Mouse (Mus musculus): ENCODE measurements around the gene Slc22a16. TPM values are rescaled to one million over a fixed set of nuclear protein-coding genes. Genes with fewer than 3 reads are reported as not detected.

Slc22a16 gene
- total RNA-seq, 1 experiment, result not detected

- H3K9ac ChIP-seq (ENCODE audit: insufficient read depth, low read depth, low read length, poor library complexity, severe bottlenecking), result no peak overlapping the region
- TF ChIP-seq ZC3H11A (IDR thresholded peaks at IDR 0.05; ENCODE audit: borderline replicate concordance, low read depth, low read length) (no peak), CHD2 (IDR thresholded peaks at IDR 0.05; ENCODE audit: low read depth, low read length) (no peak), HCFC1 (IDR thresholded peaks at IDR 0.05; ENCODE audit: borderline replicate concordance, insufficient read depth, low read length) (no peak), MAFK (IDR thresholded peaks at IDR 0.05; ENCODE audit: insufficient read depth, low read depth, low read length) (no peak), ZNF384 (IDR thresholded peaks at IDR 0.05; ENCODE audit: low read depth, low read length) (no peak)
- in situ Hi-C loops (cut with MboI; ENCODE audit: low sequenced_read_pairs in 2 of 2, unreplicated experiment in 2 of 2), result no loop called here
- no peaks in the 10 kb centered on the region for H3K9me3 ChIP-seq (ENCODE audit: control insufficient read depth, insufficient read depth, low read depth, low read length)
- H3K36me3 ChIP-seq (ENCODE audit: control insufficient read depth, insufficient read depth, low read length, poor library complexity, severe bottlenecking), result no peaks in the 10 kb centered on the region
- no peak for DNase-seq (ENCODE audit: low read depth, low spot score)
- H3K4me1 ChIP-seq (ENCODE audit: control insufficient read depth in 2 of 2, insufficient read depth in 2 of 2, low read length in 2 of 2, poor library complexity in 1 of 2), result peaks cover 5 to 6% of the 10 kb centered on the region in 2 experiments
- no peak overlapping the region for H3K27ac ChIP-seq (ENCODE audit: insufficient read depth, low read depth, low read length, poor library complexity, severe bottlenecking)
- no peak overlapping the region for H3K4me3 ChIP-seq (ENCODE audit: insufficient read depth in 1 of 2, low read depth in 1 of 2, low read length in 2 of 2, poor library complexity in 1 of 2, severe bottlenecking in 1 of 2)
Observed at GRCm38 (mm10) chr10:40640406-40640805, 70.3 kb downstream of the Slc22a16 start.

- H3K36me3 ChIP-seq (ENCODE audit: control insufficient read depth, insufficient read depth, low read length, poor library complexity, severe bottlenecking), result no peaks in the 10 kb centered on the region
- TF ChIP-seq ZC3H11A (IDR thresholded peaks at IDR 0.05; ENCODE audit: borderline replicate concordance, low read depth, low read length), result no peak
- no peak for TF ChIP-seq CHD2 (IDR thresholded peaks at IDR 0.05; ENCODE audit: low read depth, low read length)
- no peak for TF ChIP-seq ZNF384 (IDR thresholded peaks at IDR 0.05; ENCODE audit: low read depth, low read length)
- TF ChIP-seq HCFC1 (IDR thresholded peaks at IDR 0.05; ENCODE audit: borderline replicate concordance, insufficient read depth, low read length), result no peak
- no peak for TF ChIP-seq MAFK (IDR thresholded peaks at IDR 0.05; ENCODE audit: insufficient read depth, low read depth, low read length)
- H3K27ac ChIP-seq (ENCODE audit: insufficient read depth, low read depth, low read length, poor library complexity, severe bottlenecking), result no peak overlapping the region
- no peak overlapping the region for H3K9ac ChIP-seq (ENCODE audit: insufficient read depth, low read depth, low read length, poor library complexity, severe bottlenecking)
- no peak for DNase-seq (ENCODE audit: low read depth, low spot score)
- no peaks in the 10 kb centered on the region for H3K9me3 ChIP-seq (ENCODE audit: control insufficient read depth, insufficient read depth, low read depth, low read length)
- in situ Hi-C loops (cut with MboI; ENCODE audit: low sequenced_read_pairs in 2 of 2, unreplicated experiment in 2 of 2), result no loop called here
- H3K4me3 ChIP-seq (ENCODE audit: insufficient read depth in 1 of 2, low read depth in 1 of 2, low read length in 2 of 2, poor library complexity in 1 of 2, severe bottlenecking in 1 of 2), result no peak overlapping the region
- peaks cover 5 to 6% of the 10 kb centered on the region in 2 experiments for H3K4me1 ChIP-seq (ENCODE audit: control insufficient read depth in 2 of 2, insufficient read depth in 2 of 2, low read length in 2 of 2, poor library complexity in 1 of 2)
Observed at GRCm38 (mm10) chr10:40641901-40642300, 71.8 kb downstream of the Slc22a16 start.

- Histone ChIP-seq H3K36me3 (ENCODE audit: control insufficient read depth, insufficient read depth, low read length, poor library complexity, severe bottlenecking) (no peaks in the 10 kb centered on the region), H3K4me3 (ENCODE audit: insufficient read depth in 1 of 2, low read depth in 1 of 2, low read length in 2 of 2, poor library complexity in 1 of 2, severe bottlenecking in 1 of 2) (no peak overlapping the region), H3K9me3 (ENCODE audit: control insufficient read depth, insufficient read depth, low read depth, low read length) (no peaks in the 10 kb centered on the region), H3K4me1 (ENCODE audit: control insufficient read depth in 2 of 2, insufficient read depth in 2 of 2, low read length in 2 of 2, poor library complexity in 1 of 2) (peaks cover 5 to 6% of the 10 kb centered on the region in 2 experiments), H3K27ac (ENCODE audit: insufficient read depth, low read depth, low read length, poor library complexity, severe bottlenecking) (no peak overlapping the region), H3K9ac (ENCODE audit: insufficient read depth, low read depth, low read length, poor library complexity, severe bottlenecking) (no peak overlapping the region)
- no peak for DNase-seq (ENCODE audit: low read depth, low spot score)
- TF ChIP-seq CHD2 (IDR thresholded peaks at IDR 0.05; ENCODE audit: low read depth, low read length), result no peak
- TF ChIP-seq MAFK (IDR thresholded peaks at IDR 0.05; ENCODE audit: insufficient read depth, low read depth, low read length), result no peak
- no peak for TF ChIP-seq ZC3H11A (IDR thresholded peaks at IDR 0.05; ENCODE audit: borderline replicate concordance, low read depth, low read length)
- TF ChIP-seq ZNF384 (IDR thresholded peaks at IDR 0.05; ENCODE audit: low read depth, low read length), result no peak
- no peak for TF ChIP-seq HCFC1 (IDR thresholded peaks at IDR 0.05; ENCODE audit: borderline replicate concordance, insufficient read depth, low read length)
- in situ Hi-C loops (cut with MboI; ENCODE audit: low sequenced_read_pairs in 2 of 2, unreplicated experiment in 2 of 2), result no loop called here
Observed at GRCm38 (mm10) chr10:40643126-40643525, 73.0 kb downstream of the Slc22a16 start.

- Histone ChIP-seq H3K27ac (ENCODE audit: insufficient read depth, low read depth, low read length, poor library complexity, severe bottlenecking) (no peak overlapping the region), H3K9me3 (ENCODE audit: control insufficient read depth, insufficient read depth, low read depth, low read length) (no peaks in the 10 kb centered on the region), H3K4me3 (ENCODE audit: insufficient read depth in 1 of 2, low read depth in 1 of 2, low read length in 2 of 2, poor library complexity in 1 of 2, severe bottlenecking in 1 of 2) (no peak overlapping the region), H3K4me1 (ENCODE audit: control insufficient read depth in 2 of 2, insufficient read depth in 2 of 2, low read length in 2 of 2, poor library complexity in 1 of 2) (peaks cover under 1 to 5% of the 10 kb centered on the region in 2 experiments; a peak in 3 of 4 replicates), H3K36me3 (ENCODE audit: control insufficient read depth, insufficient read depth, low read length, poor library complexity, severe bottlenecking) (no peaks in the 10 kb centered on the region), H3K9ac (ENCODE audit: insufficient read depth, low read depth, low read length, poor library complexity, severe bottlenecking) (no peak overlapping the region)
- DNase-seq (ENCODE audit: low read depth, low spot score), result no peak
- in situ Hi-C loops (cut with MboI; ENCODE audit: low sequenced_read_pairs in 2 of 2, unreplicated experiment in 2 of 2), result no loop called here
- TF ChIP-seq CHD2 (IDR thresholded peaks at IDR 0.05; ENCODE audit: low read depth, low read length) (no peak), MAFK (IDR thresholded peaks at IDR 0.05; ENCODE audit: insufficient read depth, low read depth, low read length) (no peak), HCFC1 (IDR thresholded peaks at IDR 0.05; ENCODE audit: borderline replicate concordance, insufficient read depth, low read length) (no peak), ZNF384 (IDR thresholded peaks at IDR 0.05; ENCODE audit: low read depth, low read length) (no peak), ZC3H11A (IDR thresholded peaks at IDR 0.05; ENCODE audit: borderline replicate concordance, low read depth, low read length) (no peak)
Observed at GRCm38 (mm10) chr10:40644456-40644855, 74.3 kb downstream of the Slc22a16 start.

GRCm38 (mm10) chr10:40645346-40645745, 75.2 kb downstream of the Slc22a16 start:
- in situ Hi-C loops (cut with MboI; ENCODE audit: low sequenced_read_pairs in 2 of 2, unreplicated experiment in 2 of 2), result no loop called here
- no peak overlapping the region for H3K4me3 ChIP-seq (ENCODE audit: insufficient read depth in 1 of 2, low read depth in 1 of 2, low read length in 2 of 2, poor library complexity in 1 of 2, severe bottlenecking in 1 of 2)
- TF ChIP-seq CHD2 (IDR thresholded peaks at IDR 0.05; ENCODE audit: low read depth, low read length), result no peak
- no peak for TF ChIP-seq MAFK (IDR thresholded peaks at IDR 0.05; ENCODE audit: insufficient read depth, low read depth, low read length)
- no peak for TF ChIP-seq HCFC1 (IDR thresholded peaks at IDR 0.05; ENCODE audit: borderline replicate concordance, insufficient read depth, low read length)
- TF ChIP-seq ZC3H11A (IDR thresholded peaks at IDR 0.05; ENCODE audit: borderline replicate concordance, low read depth, low read length), result no peak
- TF ChIP-seq ZNF384 (IDR thresholded peaks at IDR 0.05; ENCODE audit: low read depth, low read length), result no peak

More at GRCm38 (mm10) chr10:40645346-40645745, 75.2 kb downstream of the Slc22a16 start:
- Histone ChIP-seq H3K4me1 (ENCODE audit: control insufficient read depth in 2 of 2, insufficient read depth in 2 of 2, low read length in 2 of 2, poor library complexity in 1 of 2) (no peaks in the 10 kb centered on the region), H3K9ac (ENCODE audit: insufficient read depth, low read depth, low read length, poor library complexity, severe bottlenecking) (no peak overlapping the region), H3K9me3 (ENCODE audit: control insufficient read depth, insufficient read depth, low read depth, low read length) (no peaks in the 10 kb centered on the region), H3K36me3 (ENCODE audit: control insufficient read depth, insufficient read depth, low read length, poor library complexity, severe bottlenecking) (no peaks in the 10 kb centered on the region), H3K27ac (ENCODE audit: insufficient read depth, low read depth, low read length, poor library complexity, severe bottlenecking) (no peak overlapping the region)
- no peak for DNase-seq (ENCODE audit: low read depth, low spot score)

Measured in ES-E14 (cell line).